Comparison of ENCODE assay signal across 16 mouse cellular contexts in the genomic region with DNA sequence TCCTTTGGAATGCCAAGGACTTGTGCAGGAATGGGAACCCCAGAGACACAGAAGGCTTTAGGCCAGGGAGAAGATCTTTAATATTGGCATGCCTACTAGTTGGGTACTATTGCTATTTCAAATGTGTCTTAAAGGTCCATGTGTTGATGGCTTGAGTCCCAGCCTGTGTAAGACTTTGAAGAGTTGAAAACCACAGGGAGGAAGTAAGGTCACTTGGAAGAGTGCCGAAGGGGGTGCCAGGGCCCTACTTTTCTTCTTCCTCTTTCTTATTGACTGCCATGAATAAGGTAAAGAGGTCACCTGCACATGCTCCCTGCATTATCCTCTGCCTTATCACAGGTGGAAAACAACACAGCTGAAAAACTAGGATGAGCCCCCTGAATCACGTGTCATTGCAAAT. TPM values are rescaled to one million over a fixed set of nuclear protein-coding genes. Genes with fewer than 3 reads are reported as not detected.
DNase-seq lines count a peak whose midpoint lies in the region; ATAC-seq lines count a peak whose summit lies in the region.
"Had no signal": no experiment of that assay in that cellular context is flagged by ENCODE, and none has a peak within 500 bp of the region (broad histone marks: within the 10 kb centered on the region; RNA-seq: fewer than 3 reads in every experiment).

No protein-coding gene starts in this region.

- peak; percentile 97 for ATAC-seq in megakaryocyte, adult 5-6 weeks (ENCODE audit: poor library complexity, severe bottlenecking)
- no peak for ATAC-seq in megakaryocyte-erythroid progenitor cell, adult 5-6 weeks (replicated peaks; ENCODE audit: low FRiP score, low TSS enrichment, poor library complexity, severe bottlenecking)
- ATAC-seq: forebrain, embryonic 14.5 days had no signal

- peak; percentile 79 for DNase-seq in heart, adult 11 months
- DNase-seq in heart, postnatal 36 days, result no peak
- DNase-seq in spleen, postnatal 36 days (ENCODE audit: low spot score in 2 of 2), result peak; percentile 1 to 32
- DNase-seq in spleen, postnatal 10 days (ENCODE audit: low spot score in 2 of 2), result no peak
- DNase-seq in spleen, postnatal 4 days (ENCODE audit: low spot score in 2 of 2), result no peak
- DNase-seq: cerebellum, postnatal 14 days; heart, postnatal 4 days; kidney, adult 18-20 months; kidney, postnatal 36 days; layer of hippocampus, postnatal 36 days; left cerebral cortex, postnatal 4 days; lung, embryonic 14.5 days; right cerebral cortex, postnatal 14 days had no signal

- intact Hi-C loops in heart, postnatal 36 days (cut with DNase I), result no loop called here

RNA-seq across cellular contexts. Expression of gene Nrp1, which starts 56.1 kb away (rescaled TPM):
- total RNA-seq in heart, postnatal 36 days (2021), result 100 to 1,000 TPM; 100 to 116 TPM
- total RNA-seq in megakaryocyte, adult 5-6 weeks (2015), result 56.8 and 59.8 TPM in 2 replicates
- total RNA-seq in megakaryocyte, adult 5-6 weeks (2017), result 73.2 and 74.3 TPM in 2 replicates
- 0.15 and 0.20 TPM in 2 replicates for total RNA-seq in megakaryocyte-erythroid progenitor cell, adult 5-6 weeks (2014; fragmentation: Nextera tagmentation)
- total RNA-seq in megakaryocyte-erythroid progenitor cell, adult 5-6 weeks (2017), result 0.23 and 0.76 TPM in 2 replicates

Comparison
In these comparisons a context has a peak if more than half of its experiments do, and no peak if none do; other contexts are left out.
1. DNase-seq: peak in heart, adult 11 months (single experiment) and spleen, postnatal 36 days (2 of 2); none in heart, postnatal 36 days (0 of 2), spleen, postnatal 10 days (0 of 2) and spleen, postnatal 4 days (0 of 2).
2. RNA of gene Nrp1, which starts 56.1 kb away (total RNA-seq): 100 to 116 TPM in heart, postnatal 36 days and 56.8 to 74.3 TPM in megakaryocyte, adult 5-6 weeks; 0.15 to 0.76 TPM in megakaryocyte-erythroid progenitor cell, adult 5-6 weeks; every median in the first group is over 10 times any median in the second.